ENCODE assay signal across 8 mouse cellular contexts in the genomic region with DNA sequence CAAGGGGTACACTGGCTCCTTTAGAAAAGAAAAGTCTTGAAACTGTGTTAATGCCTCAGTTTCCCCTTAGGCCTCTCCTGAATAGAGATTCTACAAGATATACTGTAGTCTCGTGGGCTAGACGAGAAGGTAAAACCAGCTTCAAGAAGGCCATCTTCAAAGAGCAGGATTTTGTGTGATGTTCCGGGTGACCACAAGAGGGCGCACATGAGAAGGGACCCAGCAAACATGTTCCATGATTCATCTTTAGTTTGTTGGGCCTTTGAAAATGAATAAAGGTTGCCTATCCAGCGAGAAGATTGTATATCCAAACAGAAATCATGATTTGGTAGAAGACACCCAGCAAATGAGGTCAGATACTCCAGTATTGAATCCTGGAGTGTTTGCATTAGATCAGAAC. TPM values are rescaled to one million over a fixed set of nuclear protein-coding genes. Genes with fewer than 3 reads are reported as not detected.
DNase-seq lines count a peak whose midpoint lies in the region; ATAC-seq and TF ChIP-seq lines count a peak whose summit lies in the region.

No protein-coding gene starts in this region.

- DNase-seq in neural tube, embryonic 10.5 days (ENCODE audit: extremely low spot score, low spot score), result peak; percentile 59
- peak; percentile 22 for DNase-seq in WW6 (ENCODE audit: low read depth, low spot score)
- DNase-seq in cerebellum, postnatal 25 days, result peak; percentile 49 to 72
- DNase-seq in hindbrain, postnatal 0 days (ENCODE audit: low spot score), result peak; percentile 57
- DNase-seq in limb, embryonic 14.5 days (ENCODE audit: low spot score), result peak; percentile 65
- DNase-seq in retina, postnatal 1 day, result peak; percentile 65

- peak; percentile 87 for TF ChIP-seq CTCF in hindbrain, postnatal 0 days (IDR thresholded peaks at IDR 0.05; ENCODE audit: low read depth)

- WGBS in neural tube, embryonic 15.5 days, result 27% methylated on average over 5 of the region's 5 CpGs
- 31% methylated on average over 5 of the region's 5 CpGs for WGBS in hindbrain, postnatal 0 days
- 26% methylated on average over 5 of the region's 5 CpGs for WGBS in limb, embryonic 14.5 days

- TF ChIP-seq POLR2A in limb, embryonic 14.5 days (IDR thresholded peaks at IDR 0.05; ENCODE audit: borderline replicate concordance, extremely low read depth, insufficient read depth, insufficient read length), result no peak

- H3K9ac ChIP-seq in neural tube, embryonic 15.5 days (replicated peaks), result no peak overlapping the region
- H3K9ac ChIP-seq in hindbrain, postnatal 0 days (replicated peaks; ENCODE audit: low read length), result no peak overlapping the region
- no peak overlapping the region for H3K9ac ChIP-seq in limb, embryonic 14.5 days (ENCODE audit: low read depth, low read length, severe bottlenecking)

- no peak for ATAC-seq in neural tube, embryonic 15.5 days (ENCODE audit: low FRiP score)
- ATAC-seq in hindbrain, postnatal 0 days, result no peak
- no peak for ATAC-seq in limb, embryonic 14.5 days (ENCODE audit: low FRiP score, low read depth)
- ATAC-seq in erythroid progenitor cell, adult 5-6 weeks (replicated peaks; ENCODE audit: low FRiP score, poor library complexity, severe bottlenecking), result no peak

- no peak overlapping the region for H3K27ac ChIP-seq in neural tube, embryonic 15.5 days (replicated peaks)
- H3K27ac ChIP-seq in hindbrain, postnatal 0 days, result no peak overlapping the region
- H3K27ac ChIP-seq in limb, embryonic 14.5 days (replicated peaks; ENCODE audit: low read depth, low read length), result no peak overlapping the region

- H3K4me1 ChIP-seq in neural tube, embryonic 15.5 days, result no peaks in the 10 kb centered on the region
- H3K4me1 ChIP-seq in hindbrain, postnatal 0 days (ENCODE audit: insufficient read depth, low read length), result no peaks in the 10 kb centered on the region
- no peaks in the 10 kb centered on the region for H3K4me1 ChIP-seq in limb, embryonic 14.5 days (ENCODE audit: control insufficient read depth, insufficient read depth, low read length)

- H3K36me3 ChIP-seq in neural tube, embryonic 15.5 days, result 0 out of 2 replicates have a peak, but pooled peaks cover 7% of the 10 kb centered on the region
- H3K36me3 ChIP-seq in hindbrain, postnatal 0 days (ENCODE audit: insufficient read depth, low read length), result no peaks in the 10 kb centered on the region
- H3K36me3 ChIP-seq in limb, embryonic 14.5 days (ENCODE audit: control insufficient read depth, insufficient read depth, low read length), result no peaks in the 10 kb centered on the region

- no peaks in the 10 kb centered on the region for H3K27me3 ChIP-seq in neural tube, embryonic 15.5 days (replicated peaks)
- H3K27me3 ChIP-seq in hindbrain, postnatal 0 days (ENCODE audit: insufficient read depth, low read length), result no peaks in the 10 kb centered on the region
- no peaks in the 10 kb centered on the region for H3K27me3 ChIP-seq in limb, embryonic 14.5 days (ENCODE audit: control insufficient read depth, insufficient read depth, low read length)

- H3K4me3 ChIP-seq in neural tube, embryonic 15.5 days (replicated peaks), result no peak overlapping the region
- H3K4me3 ChIP-seq in hindbrain, postnatal 0 days (ENCODE audit: low read length), result no peak overlapping the region
- H3K4me3 ChIP-seq in limb, embryonic 14.5 days (replicated peaks; ENCODE audit: low read length), result no peak overlapping the region

- no peaks in the 10 kb centered on the region for H3K9me3 ChIP-seq in neural tube, embryonic 15.5 days (replicated peaks)
- no peaks in the 10 kb centered on the region for H3K9me3 ChIP-seq in hindbrain, postnatal 0 days (ENCODE audit: low read length)
- no peaks in the 10 kb centered on the region for H3K9me3 ChIP-seq in limb, embryonic 14.5 days (ENCODE audit: control insufficient read depth, low read length)

- no peak overlapping the region for H3K4me2 ChIP-seq in neural tube, embryonic 15.5 days
- H3K4me2 ChIP-seq in hindbrain, postnatal 0 days (ENCODE audit: low read depth, low read length), result no peak overlapping the region
- no peak overlapping the region for H3K4me2 ChIP-seq in limb, embryonic 14.5 days (replicated peaks; ENCODE audit: low read depth, low read length, severe bottlenecking)

RNA-seq across cellular contexts. Expression of gene Helb, which starts 48.4 kb away (rescaled TPM):
- 2.6 and 3.5 TPM in 2 replicates for polyA plus RNA-seq in neural tube, embryonic 15.5 days (2015; fragmentation: Nextera tagmentation; extraction: Ambion mirVana)
- 1.6 and 3.8 TPM in 2 replicates for total RNA-seq in hindbrain, postnatal 0 days (2014; rRNA removed)
- 2.1 and 2.2 TPM in 2 replicates for polyA plus RNA-seq in hindbrain, postnatal 0 days (2015; fragmentation: Nextera tagmentation; extraction: Ambion mirVana)
- 10.6 and 11.0 TPM in 2 replicates for polyA plus RNA-seq in limb, embryonic 14.5 days (2012; rRNA removed)
- 6.1 and 6.8 TPM in 2 replicates for polyA plus RNA-seq in limb, embryonic 14.5 days (2014; fragmentation: Nextera tagmentation; extraction: Ambion mirVana)
- 25.6 and 31.0 TPM in 2 replicates for total RNA-seq in erythroid progenitor cell, adult 5-6 weeks (2015; ENCODE audit: low replicate concordance)
- 46.1 and 48.0 TPM in 2 replicates for total RNA-seq in erythroid progenitor cell, adult 5-6 weeks (2017; ENCODE audit: low replicate concordance)
